Mouse (Mus musculus): ENCODE data around the gene Tsc22d3. TPM values are rescaled to one million over a fixed set of nuclear protein-coding genes. Genes with fewer than 3 reads are reported as not detected.
"Not testable (repeated sequence)": the region's sequence is repeated elsewhere in the genome, so short reads cannot be mapped to it uniquely, and the experiment has no call there.

Gene Tsc22d3
- polyA plus RNA-seq, 1 experiment from 2014 or later, result 72.7 TPM

GRCm38 (mm10) chrX:140507377-140507776 is 93.1 kb downstream of the Tsc22d3 start:
- no peak overlapping the region for H3K4me3 ChIP-seq (ENCODE audit: inconsistent target)
- 0 out of 2 replicates have a peak overlapping the region, but pooled peaks have one; percentile 25 for H3K27ac ChIP-seq
- no peaks in the 10 kb centered on the region for H3K36me3 ChIP-seq (ENCODE audit: inconsistent target)
- no peaks in the 10 kb centered on the region for H3K79me2 ChIP-seq (ENCODE audit: inconsistent target)
- 50% methylated on average over 1 of the region's 1 CpGs for WGBS (ENCODE audit: missing documents)

DNA sequence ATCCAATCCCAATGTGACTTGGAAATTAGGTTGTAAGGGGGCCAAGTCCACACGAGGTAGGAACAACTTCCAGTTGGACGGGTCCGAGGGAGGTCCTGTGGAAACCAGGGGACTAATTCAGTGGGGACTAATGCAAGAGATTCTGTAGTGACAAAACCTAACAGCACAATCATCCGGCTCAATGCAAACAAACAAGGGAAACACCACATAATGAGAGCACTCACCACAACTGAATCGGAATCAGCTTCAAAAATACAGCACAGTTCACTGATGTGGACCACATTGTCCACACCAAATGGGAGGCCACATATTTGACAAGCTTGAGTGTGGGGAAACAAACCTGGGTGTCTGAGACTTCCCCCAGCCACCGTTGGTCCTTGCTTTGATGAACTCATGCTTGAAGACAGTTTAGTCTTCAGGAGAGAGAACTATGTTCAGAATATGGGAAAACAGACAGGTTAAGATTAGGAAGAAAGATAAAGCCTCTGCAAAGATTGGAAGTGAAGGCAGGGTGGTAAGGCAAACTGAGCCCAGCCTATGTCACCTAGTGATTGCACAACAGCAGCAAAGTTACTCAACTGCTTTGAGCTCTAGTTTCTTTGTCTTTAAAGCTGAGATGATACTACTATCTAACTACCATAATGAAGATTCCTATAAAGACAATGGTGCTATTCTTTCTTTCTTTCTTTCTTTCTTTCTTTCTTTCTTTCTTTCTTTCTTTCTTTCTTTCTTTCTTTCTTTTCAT is 93.9 kb downstream of the Tsc22d3 start:
- H3K79me2 ChIP-seq (ENCODE audit: inconsistent target), result no peaks in the 10 kb centered on the region
- no peaks in the 10 kb centered on the region for H3K36me3 ChIP-seq (ENCODE audit: inconsistent target)
- 57% methylated on average over 6 of the region's 6 CpGs for WGBS (ENCODE audit: missing documents)
- H3K27ac ChIP-seq, result peak overlapping the region; percentile 57; the same call in 1 of the 2 replicates
- H3K4me3 ChIP-seq (ENCODE audit: inconsistent target), result no peak overlapping the region

GRCm38 (mm10) chrX:140505497-140506238 is 94.8 kb downstream of the Tsc22d3 start:
- H3K4me3 ChIP-seq (ENCODE audit: inconsistent target), result no peak overlapping the region
- WGBS (ENCODE audit: missing documents), result 16% methylated on average over 15 of the region's 15 CpGs
- H3K27ac ChIP-seq, result peak overlapping the region; percentile 57
- H3K36me3 ChIP-seq (ENCODE audit: inconsistent target), result no peaks in the 10 kb centered on the region
- no peaks in the 10 kb centered on the region for H3K79me2 ChIP-seq (ENCODE audit: inconsistent target)

DNA sequence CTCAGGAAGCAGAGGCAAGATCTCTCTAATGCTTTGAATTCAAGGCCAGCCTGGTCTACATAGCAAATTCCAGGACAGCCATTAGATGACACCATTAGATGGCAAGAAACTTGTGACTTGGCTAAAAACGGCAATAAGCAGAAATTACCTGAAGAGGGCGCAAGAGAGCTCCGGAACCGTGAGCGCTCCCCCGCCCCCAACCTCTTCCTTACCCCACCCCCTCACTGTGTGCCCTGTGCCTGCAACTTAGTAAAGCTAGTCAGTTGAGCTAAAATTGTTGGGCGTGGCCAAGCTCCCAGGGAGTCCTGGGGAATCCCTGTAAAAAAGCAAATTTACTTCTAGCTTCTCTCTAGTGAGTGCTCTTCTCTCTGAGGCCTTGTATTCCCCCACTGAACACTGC is 96.6 kb downstream of the Tsc22d3 start:
- WGBS (ENCODE audit: missing documents), result 23% methylated on average over 7 of the region's 7 CpGs
- H3K27ac ChIP-seq, result peak overlapping the region; percentile 40

DNA sequence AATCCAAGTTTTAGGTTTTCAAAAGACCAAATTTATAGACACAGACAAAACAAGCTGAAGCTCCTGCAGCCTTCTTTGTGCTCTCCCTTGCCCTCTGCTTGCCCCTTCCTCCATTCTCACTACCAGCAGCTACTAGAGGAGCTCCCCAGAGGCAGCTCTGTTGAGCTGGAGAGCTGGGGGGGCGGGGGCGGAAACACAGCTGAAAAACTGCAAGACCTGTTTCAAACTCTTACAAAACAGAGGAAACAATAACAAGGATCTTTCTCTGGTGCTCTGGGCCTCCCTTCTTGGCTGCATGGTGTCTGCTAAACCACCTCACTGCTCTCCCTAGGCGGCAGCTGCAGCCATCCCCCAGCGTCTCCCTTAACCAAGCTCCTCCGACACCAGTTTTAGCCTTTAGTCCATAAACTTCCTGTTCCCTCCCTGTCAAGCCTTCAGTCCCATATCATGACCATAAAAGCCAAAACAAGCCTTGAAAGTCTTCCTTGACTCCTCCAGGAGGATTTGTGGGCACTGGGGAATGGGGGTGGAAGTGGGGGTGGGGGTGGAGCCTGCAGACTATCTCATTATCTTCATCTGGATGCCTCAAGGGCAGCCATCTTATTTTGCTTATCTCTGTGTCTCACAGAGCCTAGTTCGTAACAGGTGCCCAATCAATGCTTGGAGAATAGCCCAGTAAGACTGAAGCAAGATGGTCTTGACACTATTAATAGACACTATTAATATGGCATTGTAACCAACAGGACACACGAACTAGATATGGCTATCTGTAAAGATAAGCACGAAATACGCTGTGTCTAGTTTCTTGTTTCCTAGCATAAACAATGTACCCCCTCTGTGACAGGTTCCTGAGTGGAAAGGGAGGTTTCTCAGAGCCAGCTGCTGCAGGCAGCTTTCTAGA is 98.8 kb downstream of the Tsc22d3 start:
- no peaks in the 10 kb centered on the region for H3K36me3 ChIP-seq (ENCODE audit: inconsistent target)
- 67% methylated on average over 9 of the region's 9 CpGs for WGBS (ENCODE audit: missing documents)
- no peak overlapping the region for H3K27ac ChIP-seq
- no peak overlapping the region for H3K4me3 ChIP-seq (ENCODE audit: inconsistent target)
- no peaks in the 10 kb centered on the region for H3K79me2 ChIP-seq (ENCODE audit: inconsistent target)

More for the DNA sequence above, 96.6 kb downstream of the Tsc22d3 start:
- no peak overlapping the region for H3K4me3 ChIP-seq (ENCODE audit: inconsistent target)
- H3K79me2 ChIP-seq (ENCODE audit: inconsistent target), result no peaks in the 10 kb centered on the region
- H3K36me3 ChIP-seq (ENCODE audit: inconsistent target), result no peaks in the 10 kb centered on the region

DNA sequence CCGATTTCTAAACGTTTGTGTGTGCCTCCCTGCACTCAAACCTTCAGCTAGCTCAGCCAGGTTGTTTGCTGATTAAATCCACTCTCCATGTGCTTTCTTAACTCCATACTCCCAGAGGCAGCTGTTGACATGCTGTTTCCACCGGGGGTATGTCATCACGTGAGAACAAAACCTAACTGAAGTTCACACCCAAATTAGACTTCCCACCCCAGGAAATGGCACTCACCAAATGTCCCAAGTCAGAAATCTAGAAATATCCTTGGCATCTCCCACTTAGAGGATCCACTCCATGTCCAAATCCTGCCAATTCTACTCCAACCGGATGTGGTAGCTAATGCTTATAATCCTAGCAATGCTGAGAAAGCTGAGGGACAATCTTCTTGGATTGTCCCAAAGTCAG is 100.2 kb downstream of the Tsc22d3 start:
- no peak overlapping the region for H3K27ac ChIP-seq
- H3K79me2 ChIP-seq (ENCODE audit: inconsistent target), result no peaks in the 10 kb centered on the region
- no peak overlapping the region for H3K4me3 ChIP-seq (ENCODE audit: inconsistent target)
- H3K36me3 ChIP-seq (ENCODE audit: inconsistent target), result no peaks in the 10 kb centered on the region
- 74% methylated on average over 5 of the region's 5 CpGs for WGBS (ENCODE audit: missing documents)

GRCm38 (mm10) chrX:140498431-140498830 is 102.0 kb downstream of the Tsc22d3 start:
- 83% methylated on average over 2 of the region's 4 CpGs for WGBS (ENCODE audit: missing documents)
- not testable (repeated sequence) for H3K27ac ChIP-seq; H3K4me3 ChIP-seq (ENCODE audit: inconsistent target); H3K79me2 ChIP-seq (ENCODE audit: inconsistent target); H3K36me3 ChIP-seq (ENCODE audit: inconsistent target)

- Histone ChIP-seq H3K4me3 (ENCODE audit: inconsistent target) (no peak overlapping the region), H3K27ac (no peak overlapping the region), H3K36me3 (ENCODE audit: inconsistent target) (no peaks in the 10 kb centered on the region), H3K79me2 (ENCODE audit: inconsistent target) (no peaks in the 10 kb centered on the region)
- 83% methylated on average over 5 of the region's 6 CpGs for WGBS (ENCODE audit: missing documents)
These were observed 106.3 kb downstream of the Tsc22d3 start for GRCm38 (mm10) chrX:140494170-140494569.

DNA sequence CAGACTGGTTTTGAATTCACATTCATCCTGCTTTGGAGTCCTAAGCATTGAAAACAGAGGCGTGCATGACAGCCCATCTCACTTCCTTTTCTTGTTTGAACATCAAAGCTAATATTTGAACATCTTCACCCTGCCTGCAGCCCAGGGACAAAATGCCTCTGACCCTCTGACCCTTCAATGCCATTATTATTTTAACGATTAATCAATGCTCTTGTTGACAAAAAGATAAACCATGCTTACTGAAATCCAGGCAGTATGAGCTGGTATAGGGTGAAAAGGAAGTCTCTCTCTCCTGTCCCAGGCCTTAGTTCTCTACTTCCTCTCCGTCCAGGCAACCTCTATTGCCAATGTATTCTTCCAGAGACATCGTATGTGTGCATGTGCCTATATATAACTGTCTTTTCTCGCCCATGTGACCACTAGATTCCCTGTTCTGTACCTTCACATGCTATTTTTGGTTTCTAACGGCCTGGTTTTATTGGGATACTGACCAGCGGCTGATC is 106.9 kb downstream of the Tsc22d3 start:
- H3K79me2 ChIP-seq (ENCODE audit: inconsistent target), result no peaks in the 10 kb centered on the region
- no peak overlapping the region for H3K4me3 ChIP-seq (ENCODE audit: inconsistent target)
- WGBS (ENCODE audit: missing documents), result 50% methylated on average over 7 of the region's 7 CpGs
- H3K27ac ChIP-seq, result no peak overlapping the region
- H3K36me3 ChIP-seq (ENCODE audit: inconsistent target), result no peaks in the 10 kb centered on the region

- 33% methylated on average over 8 of the region's 10 CpGs for WGBS (ENCODE audit: missing documents)
- Histone ChIP-seq H3K79me2 (ENCODE audit: inconsistent target) (no peaks in the 10 kb centered on the region), H3K4me3 (ENCODE audit: inconsistent target) (no peak overlapping the region), H3K27ac (peak overlapping the region; percentile 58), H3K36me3 (ENCODE audit: inconsistent target) (no peaks in the 10 kb centered on the region)
These were observed 108.4 kb downstream of the Tsc22d3 start for GRCm38 (mm10) chrX:140491884-140492571.

- Histone ChIP-seq H3K27ac (no peak overlapping the region), H3K79me2 (ENCODE audit: inconsistent target) (no peaks in the 10 kb centered on the region), H3K4me3 (ENCODE audit: inconsistent target) (no peak overlapping the region), H3K36me3 (ENCODE audit: inconsistent target) (no peaks in the 10 kb centered on the region)
- 66% methylated on average over 2 of the region's 3 CpGs for WGBS (ENCODE audit: missing documents)
These were observed 110.3 kb downstream of the Tsc22d3 start for GRCm38 (mm10) chrX:140490203-140490602.

All from macrophage (primary cell).